Mouse (Mus musculus): ENCODE results near the gene Chd9. TPM values are rescaled to one million over a fixed set of nuclear protein-coding genes. Genes with fewer than 3 reads are reported as not detected.
A peak's percentile ranks its signal among the peaks of the same experiment; 100 is the strongest.

Chd9 gene
- polyA plus RNA-seq, 1 experiment from 2014 or later, result 117 TPM

DNA sequence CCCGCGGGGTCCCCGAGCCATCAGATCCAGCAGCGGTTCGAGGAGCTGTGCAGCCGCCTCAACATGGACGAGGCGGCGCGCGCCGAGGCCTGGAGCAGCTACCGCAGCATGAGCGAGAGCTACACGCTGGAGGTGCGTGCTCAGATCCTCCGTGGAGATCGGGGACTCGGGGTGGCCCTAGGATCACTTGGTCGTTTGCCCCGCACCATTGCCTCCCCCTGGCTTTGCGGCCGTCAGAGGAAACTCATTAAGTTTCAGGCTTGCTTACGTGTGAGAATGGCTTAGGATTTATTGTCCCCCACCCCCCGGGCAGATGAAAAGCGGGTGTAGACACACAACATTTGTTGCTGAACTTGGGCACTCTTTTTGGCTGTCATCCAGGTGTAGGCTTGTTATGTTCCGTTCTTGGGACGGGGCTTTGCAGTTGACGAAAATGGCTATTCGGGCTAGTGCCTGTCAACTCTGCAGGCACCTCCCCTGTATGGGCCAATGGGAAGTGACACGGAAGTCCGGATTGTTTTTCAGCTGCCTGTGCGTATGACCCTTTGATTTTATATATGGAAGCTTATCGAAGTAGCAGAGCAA, 242.2 kb downstream of the Chd9 start:
- Histone ChIP-seq H3K27me3 (ENCODE audit: insufficient read depth, low read length) (no peaks in the 10 kb centered on the region), H3K9me3 (replicated peaks; ENCODE audit: low read length) (no peaks in the 10 kb centered on the region), H3K36me3 (ENCODE audit: insufficient read depth, low read length) (no peaks in the 10 kb centered on the region), H3K4me2 (ENCODE audit: low read length) (peak overlapping the region; percentile 71), H3K4me3 (replicated peaks; ENCODE audit: low read depth, low read length) (peak overlapping the region; percentile 79), H3K9ac (ENCODE audit: low read depth, low read length) (peak overlapping the region; percentile 79), H3K27ac (peak overlapping the region; percentile 90), H3K4me1 (replicated peaks; ENCODE audit: insufficient read depth, low read length) (peaks cover 15% of the 10 kb centered on the region; the same call in 1 of the 2 replicates)
- no peak for TF ChIP-seq CTCF (IDR thresholded peaks at IDR 0.05; ENCODE audit: low read depth)
- peak; percentile 75 for ATAC-seq (replicated peaks; ENCODE audit: low FRiP score, low read depth)
- peak; percentile 92 for DNase-seq (ENCODE audit: low spot score)
- under 1% methylated on average over 34 of the region's 34 CpGs for WGBS

DNA sequence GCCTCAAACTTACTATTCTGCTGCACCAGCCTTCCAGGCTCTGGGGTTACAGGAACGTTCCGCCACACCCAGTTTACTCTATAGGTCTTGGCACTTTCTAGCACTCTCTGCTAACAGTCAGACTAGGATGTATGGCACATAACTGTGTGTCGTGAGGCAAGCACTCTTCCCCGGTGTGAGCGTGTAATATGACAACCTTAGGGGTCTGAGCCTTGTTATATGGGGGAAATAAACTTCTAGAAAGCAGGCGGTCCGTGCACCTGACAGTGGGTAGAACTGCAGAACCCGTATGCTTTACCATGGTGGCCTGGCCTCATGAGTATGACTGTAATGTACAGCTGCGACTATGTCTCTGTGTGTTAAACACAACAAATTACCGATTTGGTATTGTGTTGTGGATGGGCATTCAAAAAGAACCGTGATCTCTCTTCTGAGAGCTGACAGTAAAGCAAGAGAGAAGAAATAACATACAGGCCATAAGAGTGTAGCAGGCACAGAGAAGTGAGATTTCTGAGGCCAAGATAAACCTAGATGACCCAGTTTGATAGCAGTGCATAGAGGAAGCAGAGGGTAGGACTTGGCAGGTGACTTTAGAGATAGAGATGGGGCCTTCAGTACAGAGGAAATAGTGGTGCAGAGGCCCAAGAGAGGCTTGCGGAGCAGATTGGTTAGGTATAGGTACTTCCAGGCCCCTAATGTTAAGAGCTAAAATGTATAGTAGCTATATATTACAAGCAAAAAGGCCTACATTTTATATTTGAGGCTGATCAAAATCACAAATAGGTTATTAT, 249.1 kb downstream of the Chd9 start:
- no peaks in the 10 kb centered on the region for H3K4me1 ChIP-seq (replicated peaks; ENCODE audit: insufficient read depth, low read length)
- H3K4me2 ChIP-seq (ENCODE audit: low read length), result no peak overlapping the region
- H3K36me3 ChIP-seq (ENCODE audit: insufficient read depth, low read length), result peaks cover 14% of the 10 kb centered on the region; the same call in 1 of the 2 replicates
- H3K27ac ChIP-seq, result no peak overlapping the region
- H3K4me3 ChIP-seq (replicated peaks; ENCODE audit: low read depth, low read length), result no peak overlapping the region
- H3K9ac ChIP-seq (ENCODE audit: low read depth, low read length), result no peak overlapping the region
- 94% methylated on average over 12 of the region's 12 CpGs for WGBS
- TF ChIP-seq CTCF (IDR thresholded peaks at IDR 0.05; ENCODE audit: low read depth), result no peak
- H3K27me3 ChIP-seq (ENCODE audit: insufficient read depth, low read length), result no peaks in the 10 kb centered on the region
- DNase-seq (ENCODE audit: low spot score) (no peak), ATAC-seq (replicated peaks; ENCODE audit: low FRiP score, low read depth) (no peak)
- H3K9me3 ChIP-seq (replicated peaks; ENCODE audit: low read length), result no peaks in the 10 kb centered on the region

DNA sequence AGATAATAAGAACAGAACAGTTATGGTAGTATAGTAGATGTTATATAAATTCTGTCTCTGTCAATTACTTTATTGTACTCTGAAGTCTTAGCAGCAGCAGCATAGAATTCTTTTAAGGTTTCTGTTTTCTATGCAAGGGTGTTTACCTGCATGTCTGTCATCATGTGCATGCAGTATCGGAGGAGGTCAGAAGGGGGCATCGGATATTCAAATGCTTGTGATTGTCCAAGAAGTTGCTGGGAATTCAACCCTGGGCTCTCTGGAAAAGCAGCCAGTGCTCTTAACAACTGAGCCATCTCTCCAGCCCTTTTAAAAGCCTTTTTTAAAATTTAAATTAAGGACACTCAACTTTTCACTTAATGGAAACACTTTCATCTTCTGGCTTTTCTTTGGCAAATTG, 251.5 kb downstream of the Chd9 start:
- peaks cover 18% of the 10 kb centered on the region for H3K36me3 ChIP-seq (ENCODE audit: insufficient read depth, low read length)
- no peak overlapping the region for H3K9ac ChIP-seq (ENCODE audit: low read depth, low read length)
- no peaks in the 10 kb centered on the region for H3K9me3 ChIP-seq (replicated peaks; ENCODE audit: low read length)
- H3K27ac ChIP-seq, result no peak overlapping the region
- WGBS, result 92% methylated on average over 2 of the region's 2 CpGs
- H3K4me1 ChIP-seq (replicated peaks; ENCODE audit: insufficient read depth, low read length), result no peaks in the 10 kb centered on the region
- DNase-seq (ENCODE audit: low spot score), result no peak
- H3K4me2 ChIP-seq (ENCODE audit: low read length), result no peak overlapping the region
- H3K27me3 ChIP-seq (ENCODE audit: insufficient read depth, low read length), result no peaks in the 10 kb centered on the region
- no peak overlapping the region for H3K4me3 ChIP-seq (replicated peaks; ENCODE audit: low read depth, low read length)
- ATAC-seq (replicated peaks; ENCODE audit: low FRiP score, low read depth), result no peak
- TF ChIP-seq CTCF (IDR thresholded peaks at IDR 0.05; ENCODE audit: low read depth), result 0 out of 2 replicates have a peak, but pooled peaks have one; percentile 19

DNA sequence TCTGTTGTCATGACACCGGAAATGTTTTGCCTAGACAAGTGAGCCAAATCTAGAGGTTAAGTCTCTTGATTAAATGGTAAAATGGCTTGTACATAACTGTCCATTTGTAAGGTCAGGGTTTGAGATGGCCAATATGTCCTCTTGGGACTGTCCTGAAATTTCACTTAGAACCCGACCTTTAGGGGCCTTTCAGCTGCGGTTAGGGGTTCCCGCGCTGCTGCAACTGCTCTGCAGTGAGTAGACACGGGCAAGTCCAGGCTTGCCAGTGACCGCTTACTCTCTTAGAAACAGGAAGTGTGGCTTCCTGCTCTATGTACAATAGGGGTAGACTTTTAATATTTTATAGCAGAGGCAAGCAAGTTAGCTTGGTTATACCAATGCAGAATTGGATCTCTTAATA, 253.8 kb downstream of the Chd9 start:
- no peak for ATAC-seq (replicated peaks; ENCODE audit: low FRiP score, low read depth)
- TF ChIP-seq CTCF (IDR thresholded peaks at IDR 0.05; ENCODE audit: low read depth), result no peak

DNA sequence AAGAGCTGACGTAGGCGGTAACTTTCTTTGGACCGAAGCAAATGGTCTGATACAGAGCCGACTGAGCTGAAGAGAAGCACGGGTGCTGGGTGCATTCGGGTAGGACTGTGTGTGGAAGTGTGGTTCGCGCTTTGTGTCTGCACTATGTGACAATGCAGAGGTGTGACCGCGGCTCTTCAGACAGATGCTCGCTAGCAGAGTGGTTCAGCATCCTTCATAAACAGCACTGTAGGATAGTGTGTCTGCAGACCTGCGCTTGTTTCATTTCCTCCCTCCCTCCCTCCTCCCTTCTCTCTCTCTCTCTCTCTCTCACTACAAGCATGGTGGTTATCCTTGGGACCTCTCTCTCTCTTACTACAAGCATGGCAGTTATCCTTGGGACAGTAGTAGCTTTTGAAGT, 254.3 kb downstream of the Chd9 start:
- Histone ChIP-seq H3K9ac (ENCODE audit: low read depth, low read length) (no peak overlapping the region), H3K4me3 (replicated peaks; ENCODE audit: low read depth, low read length) (no peak overlapping the region), H3K27me3 (ENCODE audit: insufficient read depth, low read length) (no peaks in the 10 kb centered on the region), H3K9me3 (replicated peaks; ENCODE audit: low read length) (no peaks in the 10 kb centered on the region), H3K4me1 (replicated peaks; ENCODE audit: insufficient read depth, low read length) (no peaks in the 10 kb centered on the region), H3K36me3 (ENCODE audit: insufficient read depth, low read length) (peaks cover 31% of the 10 kb centered on the region), H3K4me2 (ENCODE audit: low read length) (no peak overlapping the region), H3K27ac (no peak overlapping the region)
- DNase-seq (ENCODE audit: low spot score) (no peak), ATAC-seq (replicated peaks; ENCODE audit: low FRiP score, low read depth) (no peak)
- 89% methylated on average over 12 of the region's 12 CpGs for WGBS
- TF ChIP-seq CTCF (IDR thresholded peaks at IDR 0.05; ENCODE audit: low read depth), result no peak

More for the DNA sequence above, 253.8 kb downstream of the Chd9 start:
- Histone ChIP-seq H3K4me2 (ENCODE audit: low read length) (no peak overlapping the region), H3K9ac (ENCODE audit: low read depth, low read length) (no peak overlapping the region), H3K27ac (no peak overlapping the region), H3K4me3 (replicated peaks; ENCODE audit: low read depth, low read length) (no peak overlapping the region), H3K4me1 (replicated peaks; ENCODE audit: insufficient read depth, low read length) (no peaks in the 10 kb centered on the region), H3K27me3 (ENCODE audit: insufficient read depth, low read length) (no peaks in the 10 kb centered on the region), H3K9me3 (replicated peaks; ENCODE audit: low read length) (no peaks in the 10 kb centered on the region), H3K36me3 (ENCODE audit: insufficient read depth, low read length) (peaks cover 32% of the 10 kb centered on the region)
- 63% methylated on average over 7 of the region's 7 CpGs for WGBS
- DNase-seq (ENCODE audit: low spot score), result peak; percentile 35

DNA sequence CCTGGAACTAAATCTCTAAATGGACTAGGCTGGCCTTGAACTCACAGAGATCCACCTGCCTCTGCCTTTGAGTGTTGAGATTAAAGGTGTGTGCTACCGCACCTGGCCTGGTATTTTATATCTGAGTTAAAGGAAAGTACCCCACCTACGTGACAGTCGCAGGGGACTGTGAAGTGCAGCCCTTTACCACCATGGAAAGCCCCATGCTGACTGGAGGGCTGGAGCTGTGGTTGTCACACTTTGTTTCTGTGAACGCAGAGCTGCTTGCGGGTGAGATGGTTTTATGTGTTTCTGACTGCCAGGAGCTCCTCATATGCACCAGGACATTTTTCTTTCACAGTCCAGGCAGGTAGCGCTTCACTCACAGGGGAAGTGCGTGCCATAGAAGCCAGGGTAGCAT, 260.3 kb downstream of the Chd9 start:
- H3K36me3 ChIP-seq (ENCODE audit: insufficient read depth, low read length), result peaks cover 35% of the 10 kb centered on the region
- no peak overlapping the region for H3K9ac ChIP-seq (ENCODE audit: low read depth, low read length)
- 94% methylated on average over 7 of the region's 7 CpGs for WGBS
- no peak overlapping the region for H3K4me2 ChIP-seq (ENCODE audit: low read length)
- H3K9me3 ChIP-seq (replicated peaks; ENCODE audit: low read length), result no peaks in the 10 kb centered on the region
- DNase-seq (ENCODE audit: low spot score), result no peak
- no peak overlapping the region for H3K4me3 ChIP-seq (replicated peaks; ENCODE audit: low read depth, low read length)
- ATAC-seq (replicated peaks; ENCODE audit: low FRiP score, low read depth), result no peak
- no peaks in the 10 kb centered on the region for H3K4me1 ChIP-seq (replicated peaks; ENCODE audit: insufficient read depth, low read length)
- H3K27ac ChIP-seq, result no peak overlapping the region
- H3K27me3 ChIP-seq (ENCODE audit: insufficient read depth, low read length), result no peaks in the 10 kb centered on the region
- no peak for TF ChIP-seq CTCF (IDR thresholded peaks at IDR 0.05; ENCODE audit: low read depth)

All from kidney, postnatal 0 days (tissue).